Mouse (Mus musculus) WW6 (cell line): ENCODE data around the gene Tedc1.

ENCODE experiments used
- DNase-seq: peaks from one replicate; pipeline ENCODE4 v3.0.0-alpha.2; 2013; ENCODE audit warnings: low read depth, low spot score

Tedc1 gene

GRCm38 (mm10) chr12:113201301-113201700 is 45.1 kb downstream of the Tedc1 start:
- no peak for DNase-seq

GRCm38 (mm10) chr12:113202008-113202407 is 45.8 kb downstream of the Tedc1 start:
- DNase-seq = no peak

GRCm38 (mm10) chr12:113203522-113203921 is 47.3 kb downstream of the Tedc1 start:
- no peak for DNase-seq

GRCm38 (mm10) chr12:113205251-113205942 is 49.2 kb downstream of the Tedc1 start:
- DNase-seq = no peak

DNA sequence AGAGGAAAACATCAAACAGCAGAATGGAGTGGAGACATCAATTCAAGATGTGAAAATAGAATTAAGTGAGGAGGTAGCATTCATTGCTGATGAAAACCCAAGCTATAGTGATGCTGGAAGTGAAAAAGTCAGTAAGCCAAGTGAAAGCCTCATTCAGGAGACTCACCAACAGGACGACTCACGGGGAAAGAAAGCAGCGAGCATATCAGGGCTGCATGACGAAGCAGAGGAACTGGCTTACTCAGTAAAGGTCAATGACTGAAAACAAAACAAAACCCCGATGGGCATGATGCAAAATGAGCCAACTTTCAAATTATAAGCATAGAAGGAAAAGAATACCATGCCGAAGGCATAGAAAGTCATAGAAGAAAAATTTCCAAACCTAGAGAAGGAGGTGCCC is 51.5 kb downstream of the Tedc1 start:
- no peak for DNase-seq

- no peak for DNase-seq
These were observed 54.6 kb downstream of the Tedc1 start for GRCm38 (mm10) chr12:113210586-113211378.

DNA sequence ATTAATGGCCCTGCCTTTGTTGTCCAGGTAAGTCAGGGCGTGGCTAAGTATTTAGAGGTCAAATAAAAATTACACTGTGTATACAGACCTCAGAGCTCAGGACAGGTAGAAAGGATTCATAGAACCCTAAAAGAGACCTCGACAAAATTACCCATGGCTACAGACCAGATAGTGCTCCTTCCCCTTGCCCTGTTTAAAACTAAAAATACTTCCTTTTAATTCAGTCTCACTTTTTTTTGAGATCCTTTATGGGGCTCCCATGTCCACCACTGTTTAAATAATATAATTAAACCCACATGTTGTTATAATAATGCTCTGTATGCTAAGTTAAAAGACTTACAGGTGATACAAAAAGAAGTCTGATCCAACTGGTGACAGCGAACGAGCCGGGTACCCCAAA is 55.6 kb downstream of the Tedc1 start:
- DNase-seq = no peak

DNA sequence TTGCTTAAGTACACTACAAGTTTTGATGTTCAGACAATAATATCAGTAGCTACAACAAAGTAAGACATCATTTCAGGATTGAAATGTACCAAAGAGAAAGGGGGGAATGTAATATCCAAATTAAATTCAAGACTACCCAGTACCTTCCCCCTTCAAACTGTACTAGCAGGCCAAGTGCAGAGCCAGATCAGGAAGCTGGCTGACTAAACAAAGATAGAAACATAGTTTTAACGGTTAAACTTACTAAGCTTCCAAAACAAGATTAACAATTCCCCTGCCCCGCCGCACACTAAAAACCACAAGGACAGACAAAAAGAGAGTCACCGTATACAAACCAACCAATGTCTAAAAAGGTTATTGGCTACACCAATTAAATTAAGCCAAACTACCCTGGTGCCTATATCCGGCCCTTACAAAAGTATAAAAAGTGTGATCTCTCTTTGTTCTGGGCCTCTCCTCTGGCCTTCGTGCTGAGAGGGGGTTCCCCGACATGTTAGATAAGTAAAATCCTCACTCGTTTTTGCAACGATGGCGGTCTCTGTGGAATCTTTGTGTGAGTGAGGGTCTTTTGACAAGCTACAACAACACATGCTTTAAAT is 56.2 kb downstream of the Tedc1 start:
- no peak for DNase-seq

- DNase-seq = no peak
These were observed 57.0 kb downstream of the Tedc1 start for GRCm38 (mm10) chr12:113213226-113213625.

DNA sequence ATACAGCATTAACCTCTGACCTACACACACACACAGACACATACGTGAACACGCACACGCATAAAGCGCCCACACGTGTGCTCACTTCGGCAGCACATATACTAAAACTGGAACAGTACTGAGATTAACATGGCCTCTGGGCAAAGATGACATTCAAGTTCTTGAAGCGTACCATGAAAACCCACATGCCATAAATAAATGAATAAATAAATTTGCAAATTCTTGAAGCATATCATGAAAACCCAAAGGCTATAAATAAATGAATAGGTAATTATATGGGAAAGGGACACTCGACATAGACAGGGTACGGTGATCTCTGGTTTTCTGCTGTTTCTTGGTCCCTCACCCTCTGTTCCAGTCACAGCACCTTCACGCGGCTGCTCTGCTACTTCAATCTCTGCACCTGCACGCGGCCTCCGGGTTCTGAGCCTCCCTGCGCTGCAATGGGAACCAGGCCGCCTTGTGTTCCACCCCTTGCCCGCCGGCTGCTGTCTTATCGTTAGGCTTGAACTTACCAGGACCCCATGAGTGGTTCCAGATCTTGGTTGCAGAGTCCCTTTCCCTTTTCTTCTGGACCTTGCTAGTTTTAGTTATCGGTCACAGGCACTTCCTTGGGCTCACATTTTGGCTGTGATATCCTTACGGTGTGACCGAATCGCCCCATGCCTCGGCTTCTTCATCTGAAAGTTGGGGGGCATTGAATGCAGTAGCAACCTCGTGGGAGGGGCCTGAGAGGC is 58.0 kb downstream of the Tedc1 start:
- DNase-seq = no peak

- DNase-seq = no peak
These were observed 58.9 kb downstream of the Tedc1 start for GRCm38 (mm10) chr12:113214972-113215666.
